Mouse (Mus musculus): ENCODE results near the gene Parp2. TPM values are rescaled to one million over a fixed set of nuclear protein-coding genes. Genes with fewer than 3 reads are reported as not detected.
"Not testable (repeated sequence)": the region's sequence is repeated elsewhere in the genome, so short reads cannot be mapped to it uniquely, and the experiment has no call there.

Gene Parp2
- polyA plus RNA-seq, 1 experiment: 0.54 TPM

DNA sequence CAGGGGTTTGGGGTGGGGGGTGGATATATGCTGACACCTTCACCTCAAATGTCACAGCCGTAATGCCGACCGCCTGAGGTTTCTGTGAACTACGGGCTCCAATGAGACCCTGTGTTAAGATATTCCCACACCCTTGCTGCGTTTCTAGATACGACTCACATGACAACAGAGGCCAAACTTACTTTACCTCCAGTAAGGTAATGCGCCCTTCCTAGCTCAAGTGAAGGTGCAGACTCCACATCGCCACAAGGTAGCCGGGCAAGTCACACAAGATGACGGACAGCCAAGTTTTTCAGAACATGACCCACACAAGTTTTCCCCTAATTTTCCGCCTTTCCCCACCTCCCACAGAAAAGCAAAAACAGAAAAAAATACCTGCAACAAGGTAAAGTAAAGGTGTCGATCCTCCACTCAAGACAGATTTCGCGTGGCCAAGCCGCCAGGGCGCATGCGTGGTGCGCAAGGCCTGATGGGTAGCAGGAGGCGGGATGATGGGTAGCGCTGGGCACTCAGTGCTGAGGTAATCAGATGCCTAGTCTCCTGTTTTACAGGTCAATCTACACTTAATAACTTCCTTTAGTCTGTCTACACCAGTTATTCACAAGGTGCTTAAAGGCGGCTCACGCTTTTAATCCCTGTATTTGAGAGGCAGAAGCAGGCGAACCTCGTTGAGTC, 12.2 kb upstream of the Parp2 start:
- TF ChIP-seq GATA1 (IDR thresholded peaks at IDR 0.05; ENCODE audit: low read length) (no peak), TAL1 (IDR thresholded peaks at IDR 0.05; ENCODE audit: low read length) (no peak)
- Histone ChIP-seq H3K4me3 (replicated peaks) (peak overlapping the region; percentile 43), H3K9me3 (ENCODE audit: control insufficient read depth, low read length) (no peaks in the 10 kb centered on the region), H3K4me1 (ENCODE audit: control insufficient read depth) (peaks cover 6% of the 10 kb centered on the region), H3K27me3 (ENCODE audit: control insufficient read depth) (no peaks in the 10 kb centered on the region), H3K36me3 (ENCODE audit: control insufficient read depth) (peaks cover 84% of the 10 kb centered on the region)

GRCm38 (mm10) chr14:50795965-50796364, 11.7 kb upstream of the Parp2 start:
- TF ChIP-seq TAL1 (IDR thresholded peaks at IDR 0.05; ENCODE audit: low read length) (no peak), GATA1 (IDR thresholded peaks at IDR 0.05; ENCODE audit: low read length) (no peak)
- Histone ChIP-seq H3K36me3 (ENCODE audit: control insufficient read depth) (peaks cover 84% of the 10 kb centered on the region), H3K9me3 (ENCODE audit: control insufficient read depth, low read length) (no peaks in the 10 kb centered on the region), H3K4me3 (replicated peaks) (no peak overlapping the region), H3K27me3 (ENCODE audit: control insufficient read depth) (no peaks in the 10 kb centered on the region), H3K4me1 (ENCODE audit: control insufficient read depth) (peaks cover 8% of the 10 kb centered on the region)

DNA sequence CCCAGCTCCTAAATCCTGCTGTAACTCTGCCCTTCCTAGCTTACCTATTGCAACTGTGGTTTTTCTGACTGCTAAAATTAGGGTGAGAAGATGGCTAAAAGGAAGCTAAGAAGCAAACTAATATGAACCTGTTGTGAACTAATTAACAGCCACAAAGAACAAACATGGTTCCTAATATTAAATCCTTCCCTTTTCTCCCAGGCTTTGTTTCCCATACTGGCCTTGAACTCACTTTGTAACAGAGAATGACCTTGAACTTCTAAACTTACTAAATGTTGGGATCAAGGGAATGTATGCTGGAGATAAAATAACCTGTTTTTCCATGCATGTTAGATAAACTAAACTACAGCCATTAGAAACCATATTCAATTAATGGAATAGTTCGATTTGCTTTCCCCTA, 11.2 kb upstream of the Parp2 start:
- H3K36me3 ChIP-seq (ENCODE audit: control insufficient read depth): peaks cover 86% of the 10 kb centered on the region
- TF ChIP-seq TAL1 (IDR thresholded peaks at IDR 0.05; ENCODE audit: low read length): no peak
- no peak for TF ChIP-seq GATA1 (IDR thresholded peaks at IDR 0.05; ENCODE audit: low read length)

DNA sequence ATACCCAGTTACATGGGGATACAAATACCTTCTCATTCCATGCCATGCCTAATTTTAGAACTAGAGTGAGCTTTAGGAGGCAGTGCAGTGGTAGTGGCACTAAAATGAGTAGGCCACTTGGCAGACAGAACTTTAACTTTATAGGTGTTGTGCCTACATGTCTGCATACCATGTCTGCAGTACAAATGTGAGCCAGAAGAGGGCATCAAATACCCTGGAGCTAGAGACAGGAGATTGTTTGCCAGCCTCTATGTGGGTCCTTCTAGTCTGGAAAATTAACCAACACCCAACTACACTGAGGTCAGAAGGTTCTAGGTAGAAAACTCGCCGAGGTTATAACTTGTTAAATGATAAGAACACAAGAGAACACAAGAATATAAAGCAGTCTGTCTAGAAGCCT, 9.1 kb upstream of the Parp2 start:
- peaks cover 28% of the 10 kb centered on the region for H3K4me1 ChIP-seq (ENCODE audit: control insufficient read depth)
- no peaks in the 10 kb centered on the region for H3K27me3 ChIP-seq (ENCODE audit: control insufficient read depth)
- TF ChIP-seq TAL1 (IDR thresholded peaks at IDR 0.05; ENCODE audit: low read length): no peak
- no peak for TF ChIP-seq GATA1 (IDR thresholded peaks at IDR 0.05; ENCODE audit: low read length)
- no peak overlapping the region for H3K4me3 ChIP-seq (replicated peaks)
- no peaks in the 10 kb centered on the region for H3K9me3 ChIP-seq (ENCODE audit: control insufficient read depth, low read length)
- peaks cover 79% of the 10 kb centered on the region for H3K36me3 ChIP-seq (ENCODE audit: control insufficient read depth)

More for the DNA sequence above, 11.2 kb upstream of the Parp2 start:
- no peaks in the 10 kb centered on the region for H3K9me3 ChIP-seq (ENCODE audit: control insufficient read depth, low read length)
- H3K4me1 ChIP-seq (ENCODE audit: control insufficient read depth): peaks cover 9% of the 10 kb centered on the region
- no peak overlapping the region for H3K4me3 ChIP-seq (replicated peaks)
- H3K27me3 ChIP-seq (ENCODE audit: control insufficient read depth): no peaks in the 10 kb centered on the region

- no peaks in the 10 kb centered on the region for H3K27me3 ChIP-seq (ENCODE audit: control insufficient read depth)
- H3K36me3 ChIP-seq (ENCODE audit: control insufficient read depth): peaks cover 70% of the 10 kb centered on the region
- H3K9me3 ChIP-seq (ENCODE audit: control insufficient read depth, low read length): no peaks in the 10 kb centered on the region
- peaks cover 40% of the 10 kb centered on the region for H3K4me1 ChIP-seq (ENCODE audit: control insufficient read depth)
- no peak for TF ChIP-seq TAL1 (IDR thresholded peaks at IDR 0.05; ENCODE audit: low read length)
- no peak for TF ChIP-seq GATA1 (IDR thresholded peaks at IDR 0.05; ENCODE audit: low read length)
- no peak overlapping the region for H3K4me3 ChIP-seq (replicated peaks)
Measured at GRCm38 (mm10) chr14:50799502-50800259, 8.0 kb upstream of the Parp2 start.

GRCm38 (mm10) chr14:50802441-50802840, 5.2 kb upstream of the Parp2 start:
- TF ChIP-seq GATA1 (IDR thresholded peaks at IDR 0.05; ENCODE audit: low read length): no peak
- TF ChIP-seq TAL1 (IDR thresholded peaks at IDR 0.05; ENCODE audit: low read length): no peak
- Histone ChIP-seq H3K4me3 (replicated peaks) (peak overlapping the region; percentile 64), H3K27me3 (ENCODE audit: control insufficient read depth) (no peaks in the 10 kb centered on the region), H3K4me1 (ENCODE audit: control insufficient read depth) (peaks cover 55% of the 10 kb centered on the region), H3K36me3 (ENCODE audit: control insufficient read depth) (peaks cover 42% of the 10 kb centered on the region), H3K9me3 (ENCODE audit: control insufficient read depth, low read length) (no peaks in the 10 kb centered on the region)

- Histone ChIP-seq H3K27me3 (ENCODE audit: control insufficient read depth) (no peaks in the 10 kb centered on the region), H3K9me3 (ENCODE audit: control insufficient read depth, low read length) (no peaks in the 10 kb centered on the region), H3K4me1 (ENCODE audit: control insufficient read depth) (peaks cover 55% of the 10 kb centered on the region), H3K4me3 (replicated peaks) (peak overlapping the region; percentile 64), H3K36me3 (ENCODE audit: control insufficient read depth) (peaks cover 39% of the 10 kb centered on the region)
- TF ChIP-seq GATA1 (IDR thresholded peaks at IDR 0.05; ENCODE audit: low read length): no peak
- TF ChIP-seq TAL1 (IDR thresholded peaks at IDR 0.05; ENCODE audit: low read length): no peak
Measured at GRCm38 (mm10) chr14:50802843-50803562, 4.6 kb upstream of the Parp2 start.

DNA sequence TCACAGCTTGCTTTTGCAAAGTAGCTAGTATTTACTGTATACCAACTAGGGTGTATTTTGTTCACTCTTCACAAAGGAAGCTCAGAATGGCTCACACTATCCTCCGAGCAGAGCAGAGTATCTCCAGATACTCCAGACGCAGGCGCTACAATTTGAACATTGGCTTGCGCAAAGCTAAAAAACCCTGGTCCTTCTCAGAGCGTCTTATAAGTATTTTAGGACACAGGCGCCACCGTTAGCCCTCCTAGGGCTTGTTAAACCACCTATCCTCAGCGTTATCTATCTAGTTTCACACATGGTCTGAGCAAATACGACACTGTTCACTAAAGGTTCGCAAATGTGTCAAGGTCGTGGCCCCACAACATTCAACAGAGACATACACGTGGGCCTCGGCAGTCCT, 3.0 kb upstream of the Parp2 start:
- peak overlapping the region; percentile 64 for H3K4me3 ChIP-seq (replicated peaks)
- no peaks in the 10 kb centered on the region for H3K9me3 ChIP-seq (ENCODE audit: control insufficient read depth, low read length)
- no peaks in the 10 kb centered on the region for H3K27me3 ChIP-seq (ENCODE audit: control insufficient read depth)
- peaks cover 65% of the 10 kb centered on the region for H3K4me1 ChIP-seq (ENCODE audit: control insufficient read depth)
- TF ChIP-seq GATA1 (IDR thresholded peaks at IDR 0.05; ENCODE audit: low read length) (no peak), TAL1 (IDR thresholded peaks at IDR 0.05; ENCODE audit: low read length) (no peak)
- H3K36me3 ChIP-seq (ENCODE audit: control insufficient read depth): peaks cover 28% of the 10 kb centered on the region

DNA sequence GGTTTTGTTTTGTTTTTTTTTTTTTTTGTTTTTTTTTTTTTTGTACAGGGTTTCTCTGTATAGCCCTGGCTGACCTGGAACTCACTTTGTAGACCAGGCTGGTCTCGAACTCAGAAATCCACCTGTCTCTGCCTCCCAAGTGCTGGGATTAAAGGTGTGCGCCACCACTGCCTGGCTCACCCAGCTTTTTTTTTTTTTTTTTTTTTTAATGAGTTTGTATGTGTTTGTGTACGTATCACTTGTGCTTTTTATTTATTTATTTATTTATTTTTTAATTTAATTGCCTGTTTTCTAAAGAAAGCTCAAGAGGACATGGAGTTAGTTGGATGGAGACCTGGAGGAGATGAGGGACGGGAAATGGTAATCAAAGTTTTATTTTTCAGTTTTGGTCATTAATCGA, 1.2 kb upstream of the Parp2 start:
- Histone ChIP-seq H3K4me3 (replicated peaks) (peak overlapping the region; percentile 73), H3K36me3 (ENCODE audit: control insufficient read depth) (peaks cover 30% of the 10 kb centered on the region), H3K4me1 (ENCODE audit: control insufficient read depth) (peaks cover 64% of the 10 kb centered on the region)
- H3K27me3 ChIP-seq (ENCODE audit: control insufficient read depth); H3K9me3 ChIP-seq (ENCODE audit: control insufficient read depth, low read length): not testable (repeated sequence)

Measured in erythroblast, embryonic 14.5 days (primary cell).